Mouse (Mus musculus) MEL (cell line): ENCODE measurements at regions not wholly inside any gene's neighbourhood (a gene's known extent, or its start where the extent isn't known, plus 50 kb on each side); places are given as distances from the start of the nearest gene placed in this dataset.

Experiments
- DNase-seq: peaks from one replicate; pipeline ENCODE4 v3.0.0; 2011; ENCODE audit warnings: low read depth, low spot score
- H3K27ac ChIP-seq: 2 replicates; pipeline ENCODE4 v1.5.1; 2012; ENCODE audit warnings: low read depth, mild to moderate bottlenecking, control low read depth, low read length, moderate library complexity; ENCODE audit not compliant: control insufficient read depth
- H3K27me3 ChIP-seq, 2 experiments: fragments of 150-350 bp in 1 of 2; sonication (generic) in 1 of 2; 2 replicates each; pipeline ENCODE4 v1.6.1; 2012; ENCODE audit warnings: low read length in 2 of 2, mild to moderate bottlenecking in 2 of 2, improper control_type of control experiment in 1 of 2, moderate library complexity in 1 of 2; ENCODE audit not compliant: insufficient read depth in 2 of 2, control insufficient read depth in 1 of 2
- H3K36me3 ChIP-seq, 2 experiments: 2 replicates each; pipeline ENCODE4 v1.6.1; 2012 to 2014; ENCODE audit warnings: low read length in 2 of 2, improper control_type of control experiment in 1 of 2, inconsistent platforms in 1 of 2, mild to moderate bottlenecking in 1 of 2; ENCODE audit not compliant: insufficient read depth in 2 of 2, control insufficient read depth in 1 of 2
- H3K4me1 ChIP-seq, 2 experiments: fragments of 150-350 bp in 1 of 2; sonication (generic) in 1 of 2; 2 replicates each; pipeline ENCODE4 v1.6.1; 2012; ENCODE audit warnings: low read length in 2 of 2, improper control_type of control experiment in 1 of 2, mild to moderate bottlenecking in 1 of 2; ENCODE audit not compliant: insufficient read depth in 2 of 2, control insufficient read depth in 1 of 2
- H3K4me3 ChIP-seq, 2 experiments: fragments of 150-350 bp in 1 of 2; sonication (generic) in 1 of 2; 2 replicates each; pipeline ENCODE4 v1.5.1; 2012; ENCODE audit warnings: low read depth in 2 of 2, low read length in 2 of 2, mild to moderate bottlenecking in 2 of 2, moderate library complexity in 2 of 2, control low read depth in 1 of 2, improper control_type of control experiment in 1 of 2; ENCODE audit not compliant: control insufficient read depth in 1 of 2, insufficient read depth in 1 of 2
- H3K79me2 ChIP-seq: 2 replicates; pipeline ENCODE4 v1.6.1; 2012; ENCODE audit warnings: mild to moderate bottlenecking, low read length, moderate library complexity; ENCODE audit not compliant: control insufficient read depth, poor library complexity, insufficient read depth
- H3K9ac ChIP-seq: 2 replicates; pipeline ENCODE4 v1.6.1; 2012; ENCODE audit warnings: low read depth, mild to moderate bottlenecking, control low read depth, low read length, moderate library complexity; ENCODE audit not compliant: control insufficient read depth, poor library complexity, severe bottlenecking
- H3K9me3 ChIP-seq: fragments of 150-350 bp; sonication (generic); replicated peaks from 2 replicates; pipeline ENCODE4 v1.6.1; 2012; ENCODE audit warnings: mild to moderate bottlenecking, low read length, improper control_type of control experiment, moderate library complexity; ENCODE audit not compliant: insufficient read depth
- E2F4 ChIP-seq: IDR thresholded peaks from 2 replicates; pipeline ENCODE4 v1.6.1; 2011; ENCODE audit warnings: low read depth, low read length, improper control_type of control experiment, borderline replicate concordance
- ELF1 ChIP-seq: IDR thresholded peaks from 2 replicates; pipeline ENCODE4 v1.6.1; 2014; ENCODE audit warnings: low read depth, mild to moderate bottlenecking, inconsistent platforms, low read length, improper control_type of control experiment, moderate library complexity
- ETS1 ChIP-seq: IDR thresholded peaks from 2 replicates; pipeline ENCODE4 v1.6.1; 2012; ENCODE audit warnings: low read depth, mild to moderate bottlenecking, inconsistent platforms, low read length, improper control_type of control experiment, moderate library complexity
- GATA1 ChIP-seq: IDR thresholded peaks from 2 replicates; pipeline ENCODE4 v1.6.1; 2011; ENCODE audit warnings: low read depth, low read length, improper control_type of control experiment
- HCFC1 ChIP-seq: IDR thresholded peaks from 2 replicates; pipeline ENCODE4 v1.6.1; 2012; ENCODE audit warnings: low read depth, mild to moderate bottlenecking, inconsistent platforms, low read length, improper control_type of control experiment, moderate library complexity
- JUND ChIP-seq: IDR thresholded peaks from 2 replicates; pipeline ENCODE4 v1.6.1; 2011; ENCODE audit warnings: low read depth, mild to moderate bottlenecking, improper control_type of control experiment, low read length
- MAZ ChIP-seq: IDR thresholded peaks from 2 replicates; pipeline ENCODE4 v1.6.1; 2012; ENCODE audit warnings: low read depth, mild to moderate bottlenecking, inconsistent platforms, low read length, improper control_type of control experiment
- MYB ChIP-seq: IDR thresholded peaks from 2 replicates; pipeline ENCODE4 v1.6.1; 2011; ENCODE audit warnings: mild to moderate bottlenecking, low read depth, low read length, improper control_type of control experiment
- NRF1 ChIP-seq: IDR thresholded peaks from 2 replicates; pipeline ENCODE4 v1.6.1; 2014; ENCODE audit warnings: low read depth, mild to moderate bottlenecking, inconsistent platforms, low read length, improper control_type of control experiment, moderate library complexity; ENCODE audit not compliant: poor library complexity, insufficient read depth, severe bottlenecking
- POLR2AphosphoS2 ChIP-seq: IDR thresholded peaks from 2 replicates; pipeline ENCODE4 v1.6.1; 2011; ENCODE audit warnings: low read length, improper control_type of control experiment
- RAD21 ChIP-seq: IDR thresholded peaks from 2 replicates; pipeline ENCODE4 v1.6.1; 2011; ENCODE audit warnings: mild to moderate bottlenecking, low read depth, low read length, improper control_type of control experiment
- RCOR1 ChIP-seq: IDR thresholded peaks from 2 replicates; pipeline ENCODE4 v1.6.1; 2012; ENCODE audit warnings: low read depth, mild to moderate bottlenecking, inconsistent platforms, low read length, improper control_type of control experiment
- SIN3A ChIP-seq: IDR thresholded peaks from 2 replicates; pipeline ENCODE4 v1.6.1; 2012; ENCODE audit warnings: low read length, improper control_type of control experiment, inconsistent platforms
- TBP ChIP-seq: IDR thresholded peaks from 2 replicates; pipeline ENCODE4 v1.8.0; 2011; ENCODE audit warnings: low read depth, low read length, improper control_type of control experiment
- TCF12 ChIP-seq: IDR thresholded peaks from 2 replicates; pipeline ENCODE4 v1.6.1; 2014; ENCODE audit warnings: low read depth, mild to moderate bottlenecking, inconsistent platforms, low read length, improper control_type of control experiment, moderate library complexity
- USF1 ChIP-seq: IDR thresholded peaks from 2 replicates; pipeline ENCODE4 v1.6.1; 2014; ENCODE audit warnings: low read depth, mild to moderate bottlenecking, inconsistent platforms, low read length, improper control_type of control experiment, moderate library complexity
- USF2 ChIP-seq, 2 experiments: IDR thresholded peaks; 2 replicates each; pipeline ENCODE4 v1.6.1; 2011 to 2012; ENCODE audit warnings: improper control_type of control experiment in 2 of 2, low read length in 2 of 2, borderline replicate concordance in 1 of 2, inconsistent platforms in 1 of 2, low read depth in 1 of 2, mild to moderate bottlenecking in 1 of 2; ENCODE audit not compliant: insufficient read depth in 1 of 2
- ZNF384 ChIP-seq: IDR thresholded peaks from 2 replicates; pipeline ENCODE4 v1.6.1; 2012; ENCODE audit warnings: low read depth, mild to moderate bottlenecking, inconsistent platforms, low read length, improper control_type of control experiment

- no peak overlapping the region for H3K27ac ChIP-seq
- H3K4me1 ChIP-seq, result no peaks in the 10 kb centered on the region
- DNase-seq, result no peak
- no peaks in the 10 kb centered on the region for H3K9me3 ChIP-seq
- H3K27me3 ChIP-seq, result no peaks in the 10 kb centered on the region
- H3K9ac ChIP-seq, result no peak overlapping the region
- no peaks in the 10 kb centered on the region for H3K36me3 ChIP-seq
- no peak overlapping the region for H3K4me3 ChIP-seq
- no peaks in the 10 kb centered on the region for H3K79me2 ChIP-seq
- TF ChIP-seq JUND (no peak), TBP (no peak), NRF1 (no peak), MYB (no peak), RAD21 (no peak), TCF12 (no peak), HCFC1 (no peak), USF2 (IDR thresholded peaks at IDR 0.05; ENCODE audit: borderline replicate concordance in 1 of 2, insufficient read depth in 1 of 2, low read depth in 1 of 2, low read length in 2 of 2) (no peak), MAZ (no peak), RCOR1 (no peak), USF1 (no peak), SIN3A (no peak)
- TF ChIP-seq, all 39 proteins: peak for 0
These were observed 142.5 kb upstream of the Kcnh8 start for GRCm38 (mm10) chr17:52459997-52460387.

DNA sequence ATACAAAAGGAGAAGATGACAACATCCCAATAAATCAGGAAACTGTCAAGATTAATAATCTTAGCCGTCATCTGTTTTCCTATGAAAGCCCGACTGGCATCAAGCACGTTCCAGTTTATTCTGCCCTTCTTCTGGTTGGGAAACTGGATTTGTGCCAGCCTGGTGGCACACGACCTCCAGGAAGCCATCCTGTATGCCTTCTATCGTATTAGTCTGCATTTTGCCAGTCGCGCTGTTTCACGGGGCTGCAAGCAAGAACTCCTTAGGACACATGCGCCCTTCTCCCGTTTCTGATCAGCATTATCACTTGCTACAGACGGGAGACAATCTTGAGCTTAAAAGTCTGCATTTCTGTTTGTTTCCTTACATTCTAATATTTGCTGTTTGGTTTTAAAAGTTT, 141.2 kb upstream of the Kcnh8 start:
- DNase-seq, result no peak
- TF ChIP-seq RAD21 (no peak), POLR2AphosphoS2 (no peak), ZNF384 (no peak), SIN3A (no peak), E2F4 (no peak), MAZ (no peak), TCF12 (no peak), GATA1 (no peak), ELF1 (no peak), ETS1 (no peak)

More for the DNA sequence above, 141.2 kb upstream of the Kcnh8 start:
- H3K36me3 ChIP-seq, result no peaks in the 10 kb centered on the region
- H3K79me2 ChIP-seq, result no peaks in the 10 kb centered on the region
- H3K4me3 ChIP-seq, result no peak overlapping the region
- H3K27ac ChIP-seq, result no peak overlapping the region
- no peak overlapping the region for H3K9ac ChIP-seq
- H3K4me1 ChIP-seq, result no peaks in the 10 kb centered on the region
- H3K9me3 ChIP-seq, result no peaks in the 10 kb centered on the region
- H3K27me3 ChIP-seq, result no peaks in the 10 kb centered on the region
